Mouse (Mus musculus) thymus, postnatal 0 days (tissue): ENCODE data around the gene Trappc2. TPM values are rescaled to one million over a fixed set of nuclear protein-coding genes. Genes with fewer than 3 reads are reported as not detected.

ENCODE experiments used
- DNase-seq: peaks from one replicate; pipeline ENCODE4 v3.0.0-alpha.2; 2015; ENCODE audit warnings: low spot score
- polyA plus RNA-seq: library from polyadenylated mRNA; unstranded; fragments of >200 nt; fragmentation: Nextera tagmentation; extraction: Ambion mirVana; gene quantifications from 2 replicates; pipeline ENCODE4 v1.2.1, GENCODE M21; 2015

The Trappc2 gene
- 29.8 and 31.5 TPM in 2 replicates for polyA plus RNA-seq

GRCm38 (mm10) chrX:166440036-166440615, at the start of gene Trappc2:
Trappc2 (plus strand) TSS chrX:166440574.
- DNase-seq: peak; percentile 5

DNA sequence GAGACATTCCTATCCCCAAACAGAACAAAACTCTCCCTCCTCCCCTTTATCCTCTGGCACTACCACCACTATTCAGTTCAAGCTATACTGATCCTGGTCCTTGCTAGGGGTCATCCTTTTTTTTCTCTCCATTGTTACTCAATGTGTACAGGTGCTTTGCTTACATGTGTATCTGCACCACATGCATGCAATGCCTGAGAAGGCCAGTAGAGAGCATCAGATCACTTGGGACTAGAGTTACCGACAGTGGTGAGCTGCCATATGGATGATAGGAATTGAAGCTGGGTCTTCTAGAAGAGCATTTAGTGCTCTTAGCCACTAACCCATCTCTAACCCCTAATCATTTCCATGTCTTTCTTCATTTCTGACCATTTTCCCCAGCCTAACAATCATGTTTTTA, 46.6 kb upstream of the Trappc2 start:
- no peak for DNase-seq

- DNase-seq: no peak
These were observed 32.5 kb upstream of the Trappc2 start for GRCm38 (mm10) chrX:166407865-166408264.

DNA sequence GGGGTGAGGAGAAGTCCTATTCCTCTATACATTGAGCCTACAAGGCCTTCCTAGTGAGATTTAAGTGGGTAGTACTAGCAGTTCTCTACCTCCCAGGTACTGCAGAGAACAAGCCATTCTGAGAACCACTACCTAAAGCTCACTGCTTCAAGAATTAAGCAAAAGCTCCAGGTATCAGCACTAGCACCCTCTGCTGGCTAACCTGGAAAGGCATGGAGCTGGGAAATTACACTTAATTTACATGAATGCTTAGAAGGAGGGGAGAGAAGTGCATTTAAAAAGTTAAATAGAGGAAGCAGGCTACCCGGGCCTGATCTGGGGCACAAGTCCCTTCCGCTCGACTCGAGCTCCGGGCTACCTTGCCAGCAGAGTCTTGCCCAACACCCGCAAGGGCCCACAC, 24.2 kb upstream of the Trappc2 start:
- DNase-seq: peak; percentile 26

GRCm38 (mm10) chrX:166434812-166435211, 5.6 kb upstream of the Trappc2 start:
- no peak for DNase-seq

DNA sequence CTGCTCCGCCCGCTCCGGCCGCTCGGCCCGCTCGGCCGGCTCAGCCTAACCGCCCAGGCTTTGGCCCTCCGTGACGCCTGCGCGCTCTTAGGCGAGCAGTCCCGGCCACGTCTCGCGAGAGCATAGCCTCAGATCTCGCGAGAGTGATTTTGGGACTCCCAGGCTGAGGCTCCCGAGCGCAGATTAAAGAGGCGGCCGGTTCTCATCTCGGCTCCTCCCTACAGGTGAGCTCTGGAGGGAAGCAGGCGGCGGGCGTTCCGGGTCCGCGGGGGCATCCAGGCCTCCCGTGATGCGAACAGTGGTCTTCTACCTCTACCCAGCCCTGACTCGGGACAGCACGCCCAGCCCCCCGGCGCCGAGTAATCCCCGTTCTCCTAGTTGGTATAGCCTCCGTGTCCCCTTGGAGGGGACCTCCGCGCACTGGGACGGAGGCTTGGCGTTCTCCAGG, 266 bp downstream of the Trappc2 start, which contains the start of gene Ofd1:
Gene Ofd1 (minus strand): TSS at position 89 of the 448 bp plus-strand sequence.
- DNase-seq: peak; percentile 90

DNA sequence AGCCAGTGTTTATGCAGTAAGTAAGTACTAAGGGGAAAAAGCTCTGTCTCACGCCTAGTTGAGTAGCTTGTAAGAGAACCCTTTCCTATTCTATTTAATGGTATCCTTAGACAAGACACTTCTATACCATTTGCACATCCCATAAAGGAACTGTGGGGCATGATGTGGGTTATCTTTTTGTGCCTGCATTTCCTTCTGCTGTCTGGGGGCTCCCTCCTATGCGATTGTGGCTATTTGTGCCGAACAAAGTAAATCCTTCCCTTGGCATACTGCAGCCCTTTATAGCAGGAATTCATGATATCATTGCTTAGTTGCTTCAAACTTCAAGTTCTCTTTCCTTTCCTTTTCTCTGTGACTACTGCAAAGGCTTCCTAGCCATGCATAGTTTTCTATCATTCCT, 4.2 kb downstream of the Trappc2 start:
- no peak for DNase-seq

GRCm38 (mm10) chrX:166453532-166453931, 13.2 kb downstream of the Trappc2 start:
- no peak for DNase-seq

DNA sequence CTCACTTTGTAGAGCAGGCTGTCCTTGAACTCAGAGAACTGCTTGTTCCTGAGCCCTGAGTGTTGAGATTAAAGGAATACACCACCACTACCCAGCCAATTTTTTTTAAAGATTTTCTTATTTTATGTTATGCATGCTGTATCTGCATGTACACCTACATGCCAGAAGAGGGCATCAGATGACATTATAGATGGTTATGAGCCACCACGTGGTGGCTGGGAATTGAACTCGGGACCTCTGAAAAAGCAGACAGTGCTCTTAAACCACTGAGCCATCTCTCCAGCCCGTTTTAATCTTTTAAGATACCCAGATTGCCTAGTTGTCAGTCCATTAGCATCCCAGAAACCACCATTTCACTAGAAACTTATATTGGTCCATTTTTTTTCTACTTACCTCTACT, 14.0 kb downstream of the Trappc2 start:
- DNase-seq: no peak

DNA sequence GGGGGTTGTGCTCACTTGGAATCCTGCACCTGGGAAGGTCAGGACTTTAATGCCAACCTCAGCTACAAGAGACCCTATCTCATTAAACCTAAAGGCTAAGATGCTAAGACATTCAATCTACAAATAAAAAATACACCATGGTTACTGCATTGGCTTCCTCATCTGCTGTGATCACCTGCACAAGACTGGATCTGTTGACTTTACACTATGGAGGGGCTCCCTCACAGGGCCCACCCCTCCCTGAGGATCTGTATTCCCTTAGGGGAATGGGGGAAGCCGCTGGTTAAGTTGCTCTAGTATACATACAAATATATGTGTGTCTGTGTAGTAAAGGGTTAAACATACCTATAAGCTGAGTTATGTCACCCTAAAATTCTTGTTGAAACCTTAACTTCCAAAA, 15.2 kb downstream of the Trappc2 start:
- no peak for DNase-seq

DNA sequence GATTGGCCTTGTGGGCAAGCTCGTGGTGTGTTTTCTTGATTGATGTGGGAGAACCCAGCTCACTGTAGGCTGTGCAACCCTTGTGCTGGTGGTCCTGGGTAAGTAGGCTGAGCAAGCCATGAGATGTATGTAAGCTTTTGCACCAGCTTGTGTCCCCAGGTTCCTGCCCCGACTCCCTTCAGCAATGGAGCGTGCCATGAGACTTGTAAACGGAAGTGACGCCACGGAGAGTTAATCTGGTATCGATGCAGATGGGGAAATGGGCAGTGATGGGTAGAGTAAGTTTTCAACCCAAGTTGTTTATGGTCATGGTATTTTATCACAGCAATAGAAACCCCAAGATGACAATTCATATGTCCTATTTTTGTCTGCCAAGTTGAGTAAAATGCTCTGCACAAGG, 27.9 kb downstream of the Trappc2 start:
- no peak for DNase-seq

DNA sequence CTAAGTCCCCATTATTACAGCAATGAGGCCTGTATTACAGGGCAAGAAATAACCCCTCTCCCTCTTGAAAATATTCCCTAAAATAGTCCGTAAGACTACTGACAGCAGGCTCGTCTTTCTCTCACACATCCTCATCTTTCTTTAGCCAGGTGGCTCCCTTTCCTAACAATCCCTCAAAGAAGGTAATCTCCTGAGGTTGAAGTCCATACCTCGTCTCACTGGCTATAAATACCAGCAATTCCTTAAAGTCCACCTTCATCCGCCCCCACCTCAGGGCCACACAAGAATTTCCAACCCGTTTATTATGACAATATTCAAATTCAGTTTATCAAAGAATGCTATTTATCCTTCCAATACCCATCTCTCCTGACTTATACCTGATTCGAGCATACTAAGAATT, 32.2 kb downstream of the Trappc2 start:
- no peak for DNase-seq

DNA sequence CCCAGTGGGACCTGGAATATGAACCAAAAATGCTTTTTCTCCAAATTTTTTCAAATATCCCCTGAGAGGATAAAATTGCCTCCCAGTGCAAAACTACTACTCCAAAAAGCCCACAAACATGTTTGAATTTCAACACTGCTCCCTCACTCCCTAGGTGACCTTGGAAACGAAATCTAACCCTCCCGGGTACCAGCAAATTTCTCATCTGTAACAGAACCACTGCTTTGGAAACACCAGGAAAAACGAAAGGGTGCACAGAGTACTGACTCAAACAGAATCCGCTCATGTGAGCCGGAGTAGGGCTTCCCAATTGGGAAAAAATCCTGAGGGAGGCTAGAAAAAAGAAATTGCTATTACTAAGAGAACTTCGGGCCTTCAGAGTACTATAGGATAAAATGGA, 37.0 kb downstream of the Trappc2 start:
- no peak for DNase-seq

- no peak for DNase-seq
These were observed 38.4 kb downstream of the Trappc2 start for GRCm38 (mm10) chrX:166478631-166479364.

GRCm38 (mm10) chrX:166479365-166479983, 39.1 kb downstream of the Trappc2 start, which contains the start of gene Rab9:
Rab9 (minus strand) TSS chrX:166479867.
- peak; percentile 90 for DNase-seq

DNA sequence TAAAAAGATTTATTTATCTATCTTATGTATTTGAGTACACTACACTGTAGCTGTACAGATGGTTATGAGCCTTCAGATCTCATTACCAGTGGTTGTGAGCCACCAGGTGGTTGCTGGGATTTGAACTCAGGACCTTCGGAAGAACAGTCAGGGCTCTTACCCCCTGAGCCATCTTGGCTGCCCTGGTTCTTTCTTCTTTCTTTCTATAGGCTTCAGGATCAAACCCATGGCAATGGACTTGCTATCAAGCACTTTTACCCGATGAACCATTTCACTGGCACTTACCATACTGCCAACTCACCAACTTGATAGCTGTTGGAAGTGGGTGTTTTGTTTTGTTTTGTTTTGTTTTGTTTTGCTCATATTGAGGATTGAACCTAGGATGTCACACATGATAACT, 54.7 kb downstream of the Trappc2 start:
- no peak for DNase-seq

- no peak for DNase-seq
These were observed 57.4 kb downstream of the Trappc2 start for GRCm38 (mm10) chrX:166497771-166498170.

DNA sequence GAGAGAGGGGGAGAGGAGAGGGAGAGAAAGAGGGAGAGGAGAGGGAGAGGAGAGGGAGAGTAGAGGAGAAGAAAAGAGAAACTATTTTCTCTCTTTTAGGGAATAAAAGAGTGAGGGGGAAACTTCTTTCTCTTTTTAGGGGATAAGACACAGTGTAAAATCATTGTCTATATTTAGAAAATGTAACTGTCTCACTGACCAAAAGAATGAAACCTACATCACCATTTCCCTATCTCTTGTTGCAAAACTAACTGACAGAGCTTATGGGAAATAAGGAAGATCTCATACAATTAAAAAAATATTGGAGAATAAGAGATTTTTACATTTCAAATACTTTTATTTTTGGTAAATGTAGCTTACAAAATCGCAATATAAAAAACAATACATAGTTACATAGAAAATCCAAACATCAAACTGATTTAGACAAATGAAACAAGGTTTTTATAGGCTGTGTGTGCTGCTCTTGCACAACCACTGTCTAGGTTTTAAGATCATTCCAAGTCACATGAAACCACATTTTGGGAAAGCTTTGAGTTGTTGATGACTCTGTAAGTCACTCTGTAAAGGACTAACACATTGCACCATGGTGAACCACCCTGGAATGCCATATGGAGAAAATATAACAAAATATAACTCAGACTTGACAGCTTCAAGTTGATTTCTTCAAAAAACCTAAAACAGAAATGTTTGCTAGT, 59.3 kb downstream of the Trappc2 start:
- DNase-seq: no peak
